Mouse (Mus musculus): ENCODE measurements around the gene Phyh. TPM values are rescaled to one million over a fixed set of nuclear protein-coding genes. Genes with fewer than 3 reads are reported as not detected.

Gene Phyh
- polyA plus RNA-seq (2015; fragmentation: Nextera tagmentation; extraction: Ambion mirVana), result 69.7 and 71.7 TPM in 2 replicates

GRCm38 (mm10) chr2:4918860-4919739 lies at the start of gene Phyh:
Gene Phyh (plus strand): TSS chr2:4919019.
- H3K9ac ChIP-seq (replicated peaks; ENCODE audit: low read length), result peak within 1 kb of the TSS; percentile 88
- WGBS, result 8% methylated on average over 35 of the region's 35 CpGs
- H3K36me3 ChIP-seq (ENCODE audit: insufficient read depth, low read length), result no peaks in the 10 kb centered on the region
- H3K27ac ChIP-seq (ENCODE audit: low read length), result peak within 1 kb of the TSS; percentile 80
- ATAC-seq (ENCODE audit: low FRiP score, low TSS enrichment), result peak; percentile 98
- H3K9me3 ChIP-seq (ENCODE audit: low read length), result no peaks in the 10 kb centered on the region
- H3K4me1 ChIP-seq (ENCODE audit: insufficient read depth, low read length), result peaks cover 20% of the 10 kb centered on the region
- H3K4me3 ChIP-seq (ENCODE audit: low read length), result peak within 1 kb of the TSS; percentile 68
- H3K4me2 ChIP-seq (replicated peaks; ENCODE audit: low read depth, low read length), result peak within 1 kb of the TSS; percentile 88
- no peaks in the 10 kb centered on the region for H3K27me3 ChIP-seq (ENCODE audit: insufficient read depth, low read length)

- Histone ChIP-seq H3K9ac (replicated peaks; ENCODE audit: low read length) (no peak overlapping the region), H3K27ac (ENCODE audit: low read length) (no peak overlapping the region), H3K27me3 (ENCODE audit: insufficient read depth, low read length) (no peaks in the 10 kb centered on the region), H3K9me3 (ENCODE audit: low read length) (no peaks in the 10 kb centered on the region), H3K4me3 (ENCODE audit: low read length) (no peak overlapping the region), H3K4me1 (ENCODE audit: insufficient read depth, low read length) (no peaks in the 10 kb centered on the region), H3K36me3 (ENCODE audit: insufficient read depth, low read length) (no peaks in the 10 kb centered on the region), H3K4me2 (replicated peaks; ENCODE audit: low read depth, low read length) (no peak overlapping the region)
- 74% methylated on average over 9 of the region's 9 CpGs for WGBS
- ATAC-seq (ENCODE audit: low FRiP score, low TSS enrichment), result no peak
Measured at GRCm38 (mm10) chr2:4872740-4873139, 46.1 kb upstream of the Phyh start.

DNA sequence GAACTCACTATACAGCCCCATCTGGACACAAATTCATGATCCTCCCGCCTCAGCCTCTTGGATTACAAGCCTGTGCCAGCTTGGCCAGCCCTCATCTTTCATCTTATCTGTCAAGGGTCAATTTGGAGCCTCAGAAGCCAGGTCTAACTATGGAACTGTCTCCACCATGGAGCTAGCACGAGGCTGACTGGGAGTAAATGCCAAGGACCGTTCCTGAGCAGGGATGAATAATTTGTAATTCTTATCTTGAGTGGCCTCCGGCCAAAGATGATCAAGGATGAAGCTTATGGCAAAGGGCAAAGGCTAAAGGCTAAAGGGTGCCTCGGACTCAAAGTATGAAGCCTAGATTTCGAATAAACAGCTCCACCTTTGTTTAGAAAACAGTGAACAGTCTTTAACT lies 45.5 kb upstream of the Phyh start:
- Histone ChIP-seq H3K9me3 (ENCODE audit: low read length) (no peaks in the 10 kb centered on the region), H3K27ac (ENCODE audit: low read length) (no peak overlapping the region), H3K36me3 (ENCODE audit: insufficient read depth, low read length) (no peaks in the 10 kb centered on the region), H3K4me3 (ENCODE audit: low read length) (no peak overlapping the region), H3K27me3 (ENCODE audit: insufficient read depth, low read length) (no peaks in the 10 kb centered on the region), H3K4me1 (ENCODE audit: insufficient read depth, low read length) (no peaks in the 10 kb centered on the region), H3K4me2 (replicated peaks; ENCODE audit: low read depth, low read length) (no peak overlapping the region), H3K9ac (replicated peaks; ENCODE audit: low read length) (no peak overlapping the region)
- ATAC-seq (ENCODE audit: low FRiP score, low TSS enrichment), result no peak
- 69% methylated on average over 6 of the region's 6 CpGs for WGBS

DNA sequence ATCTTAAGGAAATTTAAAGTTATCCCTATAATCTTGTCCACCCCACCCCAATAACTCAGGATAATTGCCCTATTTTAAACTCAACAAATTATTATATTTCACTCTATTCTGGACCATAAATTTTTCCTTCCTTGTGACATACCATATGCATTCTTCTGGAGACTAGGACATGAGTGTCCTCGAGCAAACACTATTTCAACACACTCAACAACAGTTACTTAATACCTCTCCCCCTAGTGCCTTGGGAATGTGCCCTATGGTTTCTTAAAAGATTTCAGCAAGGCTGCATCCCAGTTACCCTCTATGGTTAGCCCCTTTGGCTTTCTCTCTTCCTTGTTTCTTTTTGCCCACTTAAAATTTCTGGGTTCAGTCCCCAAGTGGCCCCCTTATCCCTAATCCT lies 43.7 kb upstream of the Phyh start:
- Histone ChIP-seq H3K4me2 (replicated peaks; ENCODE audit: low read depth, low read length) (no peak overlapping the region), H3K9me3 (ENCODE audit: low read length) (no peaks in the 10 kb centered on the region), H3K4me3 (ENCODE audit: low read length) (no peak overlapping the region), H3K36me3 (ENCODE audit: insufficient read depth, low read length) (no peaks in the 10 kb centered on the region), H3K4me1 (ENCODE audit: insufficient read depth, low read length) (no peaks in the 10 kb centered on the region; the same call in 1 of the 2 replicates), H3K27ac (ENCODE audit: low read length) (no peak overlapping the region), H3K27me3 (ENCODE audit: insufficient read depth, low read length) (no peaks in the 10 kb centered on the region), H3K9ac (replicated peaks; ENCODE audit: low read length) (no peak overlapping the region)
- ATAC-seq (ENCODE audit: low FRiP score, low TSS enrichment), result no peak
- 34% methylated on average over 1 of the region's 1 CpGs for WGBS

- H3K4me3 ChIP-seq (ENCODE audit: low read length), result no peak overlapping the region
- 73% methylated on average over 3 of the region's 3 CpGs for whole genome bisulfite sequencing
- no peaks in the 10 kb centered on the region for H3K27me3 ChIP-seq (ENCODE audit: insufficient read depth, low read length)
- no peak overlapping the region for H3K27ac ChIP-seq (ENCODE audit: low read length)
- peaks cover 6% of the 10 kb centered on the region for H3K4me1 ChIP-seq (ENCODE audit: insufficient read depth, low read length)
- H3K4me2 ChIP-seq (replicated peaks; ENCODE audit: low read depth, low read length), result no peak overlapping the region
- H3K36me3 ChIP-seq (ENCODE audit: insufficient read depth, low read length), result no peaks in the 10 kb centered on the region
- no peak for ATAC-seq (ENCODE audit: low FRiP score, low TSS enrichment)
- no peaks in the 10 kb centered on the region for H3K9me3 ChIP-seq (ENCODE audit: low read length)
- no peak overlapping the region for H3K9ac ChIP-seq (replicated peaks; ENCODE audit: low read length)
Measured at GRCm38 (mm10) chr2:4876131-4876530, 42.7 kb upstream of the Phyh start.

DNA sequence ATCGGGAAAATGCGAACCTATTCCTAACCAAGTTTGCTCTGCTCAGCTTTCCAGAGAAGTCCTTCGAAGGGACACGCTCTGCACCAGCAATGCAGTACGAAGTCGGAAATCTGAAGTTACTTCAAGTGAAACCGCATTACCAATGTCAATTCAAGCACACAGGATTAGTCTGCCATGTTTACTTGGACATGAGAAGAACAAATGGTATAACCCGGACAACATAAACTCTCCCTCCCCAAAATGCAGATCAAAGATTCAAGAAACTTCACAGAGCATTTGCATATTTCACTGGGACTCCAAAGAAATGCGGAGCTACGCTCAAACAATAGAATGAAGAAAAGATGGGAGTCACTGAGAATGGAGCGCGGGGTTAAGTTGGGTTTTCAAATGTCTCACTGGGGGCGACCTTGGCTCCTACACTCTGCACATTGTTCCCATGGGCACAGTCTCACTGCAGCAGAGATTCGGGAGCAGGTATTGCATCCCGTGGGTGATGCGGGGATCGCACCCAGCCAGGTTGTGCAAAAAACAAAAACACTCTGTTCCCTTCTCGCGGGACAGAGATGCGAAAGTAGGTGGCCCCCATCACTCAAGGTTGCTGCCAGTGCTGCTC lies 38.0 kb upstream of the Phyh start:
- 3% methylated on average over 20 of the region's 20 CpGs for WGBS
- Histone ChIP-seq H3K9ac (replicated peaks; ENCODE audit: low read length) (peak overlapping the region; percentile 100), H3K27ac (ENCODE audit: low read length) (peak overlapping the region; percentile 99), H3K4me1 (ENCODE audit: insufficient read depth, low read length) (peaks cover 16% of the 10 kb centered on the region), H3K27me3 (ENCODE audit: insufficient read depth, low read length) (no peaks in the 10 kb centered on the region), H3K9me3 (ENCODE audit: low read length) (no peaks in the 10 kb centered on the region), H3K36me3 (ENCODE audit: insufficient read depth, low read length) (peaks cover 9% of the 10 kb centered on the region), H3K4me3 (ENCODE audit: low read length) (peak overlapping the region; percentile 96), H3K4me2 (replicated peaks; ENCODE audit: low read depth, low read length) (peak overlapping the region; percentile 76)
- peak; percentile 18; the same call in 1 of the 2 replicates for ATAC-seq (ENCODE audit: low FRiP score, low TSS enrichment)

GRCm38 (mm10) chr2:4881350-4882248 lies 37.2 kb upstream of the Phyh start, which contains the start of gene Sephs1:
Gene Sephs1 (plus strand): TSS chr2:4881564.
- Histone ChIP-seq H3K9ac (replicated peaks; ENCODE audit: low read length) (peak within 1 kb of the TSS; percentile 100), H3K9me3 (ENCODE audit: low read length) (no peaks in the 10 kb centered on the region), H3K4me2 (replicated peaks; ENCODE audit: low read depth, low read length) (peak within 1 kb of the TSS; percentile 76), H3K27me3 (ENCODE audit: insufficient read depth, low read length) (no peaks in the 10 kb centered on the region), H3K4me3 (ENCODE audit: low read length) (peak within 1 kb of the TSS; percentile 96), H3K36me3 (ENCODE audit: insufficient read depth, low read length) (peaks cover 17% of the 10 kb centered on the region), H3K27ac (ENCODE audit: low read length) (peak within 1 kb of the TSS; percentile 99), H3K4me1 (ENCODE audit: insufficient read depth, low read length) (peaks cover 16% of the 10 kb centered on the region)
- under 1% methylated on average over 83 of the region's 115 CpGs for WGBS
- ATAC-seq (ENCODE audit: low FRiP score, low TSS enrichment), result peak; percentile 79

DNA sequence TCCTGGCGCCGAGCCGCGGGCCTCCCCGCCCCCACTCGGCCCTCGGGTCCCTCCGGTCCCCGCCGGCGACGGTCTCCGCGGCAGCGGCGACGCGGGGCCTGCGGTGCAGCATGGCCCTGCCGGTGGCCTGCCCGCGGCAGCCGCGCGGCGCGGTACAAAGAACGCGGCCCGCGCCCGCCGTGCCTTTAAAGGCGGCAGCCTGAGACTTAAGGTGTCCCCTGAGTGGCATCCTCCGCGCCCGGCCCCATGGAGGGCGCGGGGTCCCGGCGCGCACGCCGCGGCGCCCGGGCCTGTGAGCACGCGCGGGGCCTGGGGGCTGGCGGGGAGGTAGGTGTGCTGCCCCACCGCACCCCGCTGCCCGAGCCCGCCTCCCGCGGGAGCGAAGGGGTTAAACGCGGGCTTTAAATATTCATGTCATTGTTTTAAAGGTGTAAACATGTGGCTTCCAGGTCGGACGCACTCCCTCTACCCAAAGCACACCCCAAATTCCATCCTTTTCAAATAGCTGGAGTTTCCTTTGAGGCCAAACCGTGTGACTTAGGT lies 36.5 kb upstream of the Phyh start:
- Histone ChIP-seq H3K9ac (replicated peaks; ENCODE audit: low read length) (peak overlapping the region; percentile 100), H3K27me3 (ENCODE audit: insufficient read depth, low read length) (no peaks in the 10 kb centered on the region), H3K4me2 (replicated peaks; ENCODE audit: low read depth, low read length) (peak overlapping the region; percentile 76), H3K9me3 (ENCODE audit: low read length) (no peaks in the 10 kb centered on the region), H3K36me3 (ENCODE audit: insufficient read depth, low read length) (peaks cover 24% of the 10 kb centered on the region), H3K4me1 (ENCODE audit: insufficient read depth, low read length) (peaks cover 16% of the 10 kb centered on the region), H3K4me3 (ENCODE audit: low read length) (peak overlapping the region; percentile 96), H3K27ac (ENCODE audit: low read length) (peak overlapping the region; percentile 99)
- WGBS, result under 1% methylated on average over 46 of the region's 63 CpGs
- peak; percentile 61 for ATAC-seq (ENCODE audit: low FRiP score, low TSS enrichment)

DNA sequence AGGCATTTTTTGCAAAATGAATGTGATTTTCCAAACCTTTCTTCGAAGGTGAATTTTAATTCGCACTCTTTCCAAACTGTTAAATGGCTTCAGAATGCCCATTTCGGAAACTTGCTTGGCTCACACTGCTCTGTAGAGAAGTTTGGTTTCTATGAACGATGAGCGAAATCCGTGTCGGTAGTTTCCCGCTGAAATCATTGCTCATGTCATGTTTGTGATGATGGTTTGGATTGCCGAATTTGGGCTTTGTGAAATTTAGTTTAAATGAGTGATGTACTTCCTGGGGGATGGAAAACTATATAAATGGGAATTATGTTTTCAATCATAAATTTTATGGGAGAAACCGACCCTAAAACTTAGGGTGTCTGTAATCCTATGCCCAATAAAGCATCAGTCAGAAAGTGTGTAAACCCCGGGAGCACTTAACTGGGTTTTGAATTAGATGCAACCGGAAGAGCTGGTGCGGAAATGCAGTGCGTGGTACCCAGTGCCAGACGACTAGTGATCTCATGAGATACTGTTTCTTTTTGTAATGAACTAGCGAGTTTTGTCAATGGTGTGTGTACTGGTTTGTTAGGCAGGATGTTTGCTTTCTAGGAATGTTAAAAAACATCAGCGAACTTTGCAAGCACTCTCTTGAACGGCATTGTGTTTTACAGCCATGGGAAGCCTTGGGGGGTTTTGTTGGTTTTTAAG lies 35.7 kb upstream of the Phyh start:
- under 1% methylated on average over 18 of the region's 18 CpGs for WGBS
- H3K4me2 ChIP-seq (replicated peaks; ENCODE audit: low read depth, low read length), result peak overlapping the region; percentile 76
- peak overlapping the region; percentile 96 for H3K4me3 ChIP-seq (ENCODE audit: low read length)
- no peak for ATAC-seq (ENCODE audit: low FRiP score, low TSS enrichment)
- no peaks in the 10 kb centered on the region for H3K27me3 ChIP-seq (ENCODE audit: insufficient read depth, low read length)
- no peaks in the 10 kb centered on the region for H3K9me3 ChIP-seq (ENCODE audit: low read length)
- H3K9ac ChIP-seq (replicated peaks; ENCODE audit: low read length), result peak overlapping the region; percentile 100
- H3K4me1 ChIP-seq (ENCODE audit: insufficient read depth, low read length), result peaks cover 16% of the 10 kb centered on the region
- peak overlapping the region; percentile 99 for H3K27ac ChIP-seq (ENCODE audit: low read length)
- peaks cover 32% of the 10 kb centered on the region for H3K36me3 ChIP-seq (ENCODE audit: insufficient read depth, low read length)

All from kidney, embryonic 16.5 days (tissue).